Mouse (Mus musculus): ENCODE results near the gene Pank1. TPM values are rescaled to one million over a fixed set of nuclear protein-coding genes. Genes with fewer than 3 reads are reported as not detected.

The Pank1 gene
- polyA plus RNA-seq, 1 experiment from 2014 or later, result 10.8 TPM

GRCm38 (mm10) chr19:34846005-34846404 lies 33.2 kb downstream of the Pank1 start:
- DNase-seq (ENCODE audit: low spot score) (no peak), ATAC-seq (ENCODE audit: insufficient number of reproducible peaks, low FRiP score, low TSS enrichment, low read depth) (no peak)
- H3K36me3 ChIP-seq (ENCODE audit: control insufficient read depth, insufficient read depth, low read length), result no peaks in the 10 kb centered on the region
- H3K9me3 ChIP-seq (ENCODE audit: control insufficient read depth, low read length), result no peaks in the 10 kb centered on the region
- H3K4me1 ChIP-seq (ENCODE audit: control insufficient read depth, insufficient read depth, low read length), result peaks cover 8% of the 10 kb centered on the region
- no peak overlapping the region for H3K4me2 ChIP-seq (ENCODE audit: low read depth, severe bottlenecking)
- 68% methylated on average over 7 of the region's 7 CpGs for whole genome bisulfite sequencing
- H3K9ac ChIP-seq (ENCODE audit: low read length), result no peak overlapping the region
- no peaks in the 10 kb centered on the region for H3K27me3 ChIP-seq (ENCODE audit: control insufficient read depth, insufficient read depth, low read length)
- H3K4me3 ChIP-seq (ENCODE audit: low read depth, low read length), result no peak overlapping the region
- no peak overlapping the region for H3K27ac ChIP-seq (replicated peaks; ENCODE audit: low read depth, low read length)

GRCm38 (mm10) chr19:34845331-34845730 lies 33.9 kb downstream of the Pank1 start:
- Histone ChIP-seq H3K36me3 (ENCODE audit: control insufficient read depth, insufficient read depth, low read length) (no peaks in the 10 kb centered on the region), H3K9me3 (ENCODE audit: control insufficient read depth, low read length) (no peaks in the 10 kb centered on the region), H3K4me2 (ENCODE audit: low read depth, severe bottlenecking) (no peak overlapping the region), H3K27ac (replicated peaks; ENCODE audit: low read depth, low read length) (no peak overlapping the region), H3K27me3 (ENCODE audit: control insufficient read depth, insufficient read depth, low read length) (no peaks in the 10 kb centered on the region), H3K9ac (ENCODE audit: low read length) (no peak overlapping the region), H3K4me1 (ENCODE audit: control insufficient read depth, insufficient read depth, low read length) (peaks cover 8% of the 10 kb centered on the region), H3K4me3 (ENCODE audit: low read depth, low read length) (no peak overlapping the region)
- WGBS, result 92% methylated on average over 8 of the region's 8 CpGs
- DNase-seq (ENCODE audit: low spot score) (no peak), ATAC-seq (ENCODE audit: insufficient number of reproducible peaks, low FRiP score, low TSS enrichment, low read depth) (no peak)

GRCm38 (mm10) chr19:34844760-34845159 lies 34.5 kb downstream of the Pank1 start:
- no peak for DNase-seq (ENCODE audit: low spot score)
- Histone ChIP-seq H3K27ac (replicated peaks; ENCODE audit: low read depth, low read length) (no peak overlapping the region), H3K9me3 (ENCODE audit: control insufficient read depth, low read length) (no peaks in the 10 kb centered on the region), H3K4me3 (ENCODE audit: low read depth, low read length) (no peak overlapping the region), H3K36me3 (ENCODE audit: control insufficient read depth, insufficient read depth, low read length) (no peaks in the 10 kb centered on the region), H3K9ac (ENCODE audit: low read length) (no peak overlapping the region), H3K4me2 (ENCODE audit: low read depth, severe bottlenecking) (no peak overlapping the region), H3K4me1 (ENCODE audit: control insufficient read depth, insufficient read depth, low read length) (peaks cover 8% of the 10 kb centered on the region), H3K27me3 (ENCODE audit: control insufficient read depth, insufficient read depth, low read length) (no peaks in the 10 kb centered on the region)
- no peak for ATAC-seq (ENCODE audit: insufficient number of reproducible peaks, low FRiP score, low TSS enrichment, low read depth)
- 91% methylated on average over 5 of the region's 5 CpGs for WGBS

GRCm38 (mm10) chr19:34844047-34844446 lies 35.2 kb downstream of the Pank1 start:
- no peak overlapping the region for H3K4me3 ChIP-seq (ENCODE audit: low read depth, low read length)
- H3K9ac ChIP-seq (ENCODE audit: low read length), result no peak overlapping the region
- H3K27me3 ChIP-seq (ENCODE audit: control insufficient read depth, insufficient read depth, low read length), result no peaks in the 10 kb centered on the region
- no peak overlapping the region for H3K27ac ChIP-seq (replicated peaks; ENCODE audit: low read depth, low read length)
- no peaks in the 10 kb centered on the region for H3K36me3 ChIP-seq (ENCODE audit: control insufficient read depth, insufficient read depth, low read length)
- ATAC-seq (ENCODE audit: insufficient number of reproducible peaks, low FRiP score, low TSS enrichment, low read depth) (no peak), DNase-seq (ENCODE audit: low spot score) (no peak)
- H3K9me3 ChIP-seq (ENCODE audit: control insufficient read depth, low read length), result no peaks in the 10 kb centered on the region
- H3K4me2 ChIP-seq (ENCODE audit: low read depth, severe bottlenecking), result no peak overlapping the region
- H3K4me1 ChIP-seq (ENCODE audit: control insufficient read depth, insufficient read depth, low read length), result peaks cover 8% of the 10 kb centered on the region
- 92% methylated on average over 9 of the region's 9 CpGs for WGBS

GRCm38 (mm10) chr19:34841719-34842506 lies 37.3 kb downstream of the Pank1 start:
- 40% methylated on average over 9 of the region's 9 CpGs for WGBS
- Histone ChIP-seq H3K4me3 (ENCODE audit: low read depth, low read length) (no peak overlapping the region), H3K4me1 (ENCODE audit: control insufficient read depth, insufficient read depth, low read length) (peaks cover 8% of the 10 kb centered on the region), H3K27ac (replicated peaks; ENCODE audit: low read depth, low read length) (no peak overlapping the region), H3K4me2 (ENCODE audit: low read depth, severe bottlenecking) (no peak overlapping the region), H3K27me3 (ENCODE audit: control insufficient read depth, insufficient read depth, low read length) (no peaks in the 10 kb centered on the region), H3K9ac (ENCODE audit: low read length) (no peak overlapping the region), H3K36me3 (ENCODE audit: control insufficient read depth, insufficient read depth, low read length) (no peaks in the 10 kb centered on the region), H3K9me3 (ENCODE audit: control insufficient read depth, low read length) (no peaks in the 10 kb centered on the region)
- no peak for DNase-seq (ENCODE audit: low spot score)
- ATAC-seq (ENCODE audit: insufficient number of reproducible peaks, low FRiP score, low TSS enrichment, low read depth), result no peak

- Histone ChIP-seq H3K27ac (replicated peaks; ENCODE audit: low read depth, low read length) (no peak overlapping the region), H3K36me3 (ENCODE audit: control insufficient read depth, insufficient read depth, low read length) (no peaks in the 10 kb centered on the region), H3K4me3 (ENCODE audit: low read depth, low read length) (no peak overlapping the region), H3K9me3 (ENCODE audit: control insufficient read depth, low read length) (no peaks in the 10 kb centered on the region), H3K4me2 (ENCODE audit: low read depth, severe bottlenecking) (no peak overlapping the region), H3K27me3 (ENCODE audit: control insufficient read depth, insufficient read depth, low read length) (no peaks in the 10 kb centered on the region), H3K4me1 (ENCODE audit: control insufficient read depth, insufficient read depth, low read length) (peaks cover 8% of the 10 kb centered on the region), H3K9ac (ENCODE audit: low read length) (no peak overlapping the region)
- no peak for DNase-seq (ENCODE audit: low spot score)
- ATAC-seq (ENCODE audit: insufficient number of reproducible peaks, low FRiP score, low TSS enrichment, low read depth), result no peak
- WGBS, result 95% methylated on average over 9 of the region's 9 CpGs
These were observed 40.6 kb downstream of the Pank1 start for GRCm38 (mm10) chr19:34838624-34839023.

- no peak overlapping the region for H3K9ac ChIP-seq (ENCODE audit: low read length)
- no peak overlapping the region for H3K4me2 ChIP-seq (ENCODE audit: low read depth, severe bottlenecking)
- H3K36me3 ChIP-seq (ENCODE audit: control insufficient read depth, insufficient read depth, low read length), result no peaks in the 10 kb centered on the region
- ATAC-seq (ENCODE audit: insufficient number of reproducible peaks, low FRiP score, low TSS enrichment, low read depth) (no peak), DNase-seq (ENCODE audit: low spot score) (no peak)
- H3K9me3 ChIP-seq (ENCODE audit: control insufficient read depth, low read length), result no peaks in the 10 kb centered on the region
- WGBS, result 94% methylated on average over 4 of the region's 4 CpGs
- H3K27me3 ChIP-seq (ENCODE audit: control insufficient read depth, insufficient read depth, low read length), result no peaks in the 10 kb centered on the region
- H3K27ac ChIP-seq (replicated peaks; ENCODE audit: low read depth, low read length), result no peak overlapping the region
- H3K4me3 ChIP-seq (ENCODE audit: low read depth, low read length), result no peak overlapping the region
- H3K4me1 ChIP-seq (ENCODE audit: control insufficient read depth, insufficient read depth, low read length), result no peaks in the 10 kb centered on the region
These were observed 47.6 kb downstream of the Pank1 start for GRCm38 (mm10) chr19:34831702-34832101.

- no peak overlapping the region for H3K27ac ChIP-seq (replicated peaks; ENCODE audit: low read depth, low read length)
- H3K9ac ChIP-seq (ENCODE audit: low read length), result no peak overlapping the region
- no peak overlapping the region for H3K4me2 ChIP-seq (ENCODE audit: low read depth, severe bottlenecking)
- no peaks in the 10 kb centered on the region for H3K27me3 ChIP-seq (ENCODE audit: control insufficient read depth, insufficient read depth, low read length)
- no peak overlapping the region for H3K4me3 ChIP-seq (ENCODE audit: low read depth, low read length)
- H3K4me1 ChIP-seq (ENCODE audit: control insufficient read depth, insufficient read depth, low read length), result no peaks in the 10 kb centered on the region
- H3K9me3 ChIP-seq (ENCODE audit: control insufficient read depth, low read length), result no peaks in the 10 kb centered on the region
- ATAC-seq (ENCODE audit: insufficient number of reproducible peaks, low FRiP score, low TSS enrichment, low read depth) (no peak), DNase-seq (ENCODE audit: low spot score) (no peak)
- WGBS, result 88% methylated on average over 5 of the region's 5 CpGs
- no peaks in the 10 kb centered on the region; the same call in 1 of the 2 replicates for H3K36me3 ChIP-seq (ENCODE audit: control insufficient read depth, insufficient read depth, low read length)
These were observed 51.2 kb downstream of the Pank1 start for GRCm38 (mm10) chr19:34827916-34828635.
